Mouse (Mus musculus) stomach, postnatal 0 days (tissue): ENCODE results near the gene Sebox. TPM values are rescaled to one million over a fixed set of nuclear protein-coding genes. Genes with fewer than 3 reads are reported as not detected.

ENCODE experiments used
- ATAC-seq: fragments of 200-750 bp; cut with Nextera tagmentation; 2 replicates; pipeline ENCODE4 v1.8.0; 2017; ENCODE audit not compliant: low FRiP score, low TSS enrichment
- DNase-seq: peaks from one replicate; pipeline ENCODE4 v3.0.0-alpha.2; 2016; ENCODE audit warnings: low spot score
- H3K27ac ChIP-seq: fragments of 300-500 bp; sonication (generic); replicated peaks from 2 replicates; pipeline ENCODE4 v1.5.1; 2014; ENCODE audit warnings: mild to moderate bottlenecking, control low read depth
- H3K27me3 ChIP-seq: fragments of 300-500 bp; sonication (generic); 2 replicates; pipeline ENCODE4 v1.6.1; 2014; ENCODE audit warnings: low read length; ENCODE audit not compliant: control insufficient read depth, insufficient read depth
- H3K36me3 ChIP-seq: fragments of 300-500 bp; sonication (generic); 2 replicates; pipeline ENCODE4 v1.6.1; 2014; ENCODE audit warnings: low read length, mixed read lengths; ENCODE audit not compliant: control insufficient read depth, insufficient read depth
- H3K4me1 ChIP-seq: fragments of 300-500 bp; sonication (generic); replicated peaks from 2 replicates; pipeline ENCODE4 v1.6.1; 2014; ENCODE audit warnings: antibody characterized with exemption; ENCODE audit not compliant: control insufficient read depth, insufficient read depth
- H3K4me2 ChIP-seq: fragments of 300-500 bp; sonication (generic); replicated peaks from 2 replicates; pipeline ENCODE4 v1.6.1; 2014; ENCODE audit warnings: low read depth, mild to moderate bottlenecking, control low read depth, moderate library complexity
- H3K4me3 ChIP-seq: fragments of 300-500 bp; sonication (generic); 2 replicates; pipeline ENCODE4 v1.5.1; 2014; ENCODE audit warnings: low read depth, low read length, control low read depth
- H3K9ac ChIP-seq: fragments of 300-500 bp; sonication (generic); 2 replicates; pipeline ENCODE4 v1.6.1; 2014; ENCODE audit warnings: mild to moderate bottlenecking, low read length, control low read depth, mixed read lengths
- H3K9me3 ChIP-seq: fragments of 300-500 bp; sonication (generic); 2 replicates; pipeline ENCODE4 v1.6.1; 2016; ENCODE audit warnings: low read length; ENCODE audit not compliant: control insufficient read depth
- CTCF ChIP-seq: IDR thresholded peaks from 2 replicates; pipeline ENCODE4 v1.5.1; 2016; ENCODE audit warnings: antibody characterized with exemption, low read depth, mild to moderate bottlenecking, moderate library complexity
- EP300 ChIP-seq: optimal IDR thresholded peaks from 2 replicates; pipeline ENCODE3; 2016; ENCODE audit warnings: antibody characterized with exemption
- WGBS: fragments of 180-500 bp; shearing (Covaris S2); extraction: QIAGEN DNeasy Blood & Tissue Kit; methylation state at CpG from one replicate; pipeline ENCODE4 v1.1.7; 2014; 5-methylcytosine and 5-hydroxymethylcytosine counted together
- polyA plus RNA-seq: library from polyadenylated mRNA; unstranded; fragments of >200 nt; fragmentation: Nextera tagmentation; extraction: Ambion mirVana; gene quantifications from 2 replicates; pipeline ENCODE4 v1.2.1, GENCODE M21; 2015

Sebox gene
- polyA plus RNA-seq, 1 experiment from 2014 or later: 0.10 TPM

GRCm38 (mm10) chr11:78513106-78513790, 10.0 kb downstream of the Sebox start:
- Histone ChIP-seq H3K4me2 (peak overlapping the region; percentile 92), H3K4me1 (peaks cover 4% of the 10 kb centered on the region), H3K9me3 (no peaks in the 10 kb centered on the region), H3K9ac (peak overlapping the region; percentile 88), H3K27ac (no peak overlapping the region), H3K27me3 (no peaks in the 10 kb centered on the region), H3K36me3 (peaks cover 13% of the 10 kb centered on the region; the same call in 1 of the 2 replicates), H3K4me3 (peak overlapping the region; percentile 80)
- TF ChIP-seq EP300 (no peak), CTCF (no peak)
- DNase-seq: no peak
- no peak for ATAC-seq
- 67% methylated on average over 3 of the region's 3 CpGs for WGBS

- no peak overlapping the region for H3K27ac ChIP-seq
These were observed 12.5 kb downstream of the Sebox start for GRCm38 (mm10) chr11:78515549-78516325.

GRCm38 (mm10) chr11:78518931-78519330, 15.7 kb downstream of the Sebox start:
- no peak overlapping the region for H3K4me3 ChIP-seq
- ATAC-seq (no peak), DNase-seq (no peak)
- H3K9ac ChIP-seq: no peak overlapping the region
- no peak overlapping the region for H3K4me2 ChIP-seq
- H3K4me1 ChIP-seq: no peaks in the 10 kb centered on the region
- no peak overlapping the region for H3K27ac ChIP-seq
- no peaks in the 10 kb centered on the region for H3K9me3 ChIP-seq
- no peak for TF ChIP-seq CTCF
- no peaks in the 10 kb centered on the region for H3K27me3 ChIP-seq
- H3K36me3 ChIP-seq: peaks cover 32% of the 10 kb centered on the region
- 88% methylated on average over 10 of the region's 10 CpGs for WGBS

More at GRCm38 (mm10) chr11:78515549-78516325, 12.5 kb downstream of the Sebox start:
- Histone ChIP-seq H3K9me3 (no peaks in the 10 kb centered on the region), H3K9ac (no peak overlapping the region), H3K36me3 (peaks cover 19% of the 10 kb centered on the region), H3K4me3 (no peak overlapping the region), H3K4me2 (no peak overlapping the region), H3K27me3 (no peaks in the 10 kb centered on the region), H3K4me1 (peaks cover 4% of the 10 kb centered on the region)
- TF ChIP-seq EP300 (no peak), CTCF (peak; percentile 58)
- no peak for DNase-seq
- no peak for ATAC-seq
- WGBS: 57% methylated on average over 2 of the region's 2 CpGs

- TF ChIP-seq CTCF (no peak), EP300 (no peak)
- Histone ChIP-seq H3K9ac (no peak overlapping the region), H3K9me3 (no peaks in the 10 kb centered on the region), H3K4me3 (no peak overlapping the region), H3K27me3 (no peaks in the 10 kb centered on the region), H3K4me1 (no peaks in the 10 kb centered on the region), H3K27ac (no peak overlapping the region), H3K4me2 (no peak overlapping the region), H3K36me3 (peaks cover 32% of the 10 kb centered on the region)
- no peak for ATAC-seq
- DNase-seq: no peak
- 67% methylated on average over 3 of the region's 3 CpGs for WGBS
These were observed 18.6 kb downstream of the Sebox start for GRCm38 (mm10) chr11:78521880-78522279.

GRCm38 (mm10) chr11:78522481-78522997, 19.3 kb downstream of the Sebox start:
- Histone ChIP-seq H3K4me2 (no peak overlapping the region), H3K4me1 (no peaks in the 10 kb centered on the region), H3K9ac (no peak overlapping the region), H3K4me3 (no peak overlapping the region), H3K36me3 (peaks cover 34% of the 10 kb centered on the region), H3K27ac (no peak overlapping the region), H3K9me3 (no peaks in the 10 kb centered on the region), H3K27me3 (no peaks in the 10 kb centered on the region)
- WGBS: 93% methylated on average over 1 of the region's 1 CpGs
- DNase-seq: no peak
- TF ChIP-seq CTCF (peak; percentile 70), EP300 (no peak)
- no peak for ATAC-seq
